Mouse (Mus musculus) NIH3T3 (cell line): ENCODE measurements at regions not wholly inside any gene's neighbourhood (a gene's known extent, or its start where the extent isn't known, plus 50 kb on each side); places are given as distances from the start of the nearest gene placed in this dataset.

ENCODE experiments used
- DNase-seq: peaks from one replicate; pipeline ENCODE4 v3.0.0-alpha.2; 2012; ENCODE audit warnings: low read depth

DNA sequence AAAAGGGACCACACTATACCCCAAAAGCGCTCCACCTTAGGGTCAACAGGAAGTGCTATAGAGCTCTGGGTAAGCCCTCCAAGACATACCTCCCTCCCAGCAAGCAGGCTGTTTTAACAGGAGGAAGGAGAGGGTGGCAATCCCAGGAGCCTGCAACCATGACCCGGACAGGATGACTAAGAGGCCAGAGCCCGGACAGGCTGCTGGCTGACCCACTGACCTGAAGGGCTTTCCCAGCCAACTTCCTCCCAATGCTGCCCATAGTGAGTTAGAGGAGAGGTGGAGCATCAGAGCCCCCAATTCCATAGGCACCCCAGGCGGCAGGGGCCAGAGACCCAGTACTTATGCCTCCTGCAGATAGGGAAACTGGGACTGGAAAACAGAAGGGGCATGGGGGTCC lies 136.3 kb downstream of the Utp6 start:
- no peak for DNase-seq

GRCm38 (mm10) chr11:79823631-79824310 lies 138.4 kb downstream of the Utp6 start:
- DNase-seq, result peak; percentile 44

- DNase-seq, result no peak
Measured at GRCm38 (mm10) chr11:79821986-79822385, 140.2 kb downstream of the Utp6 start.

DNA sequence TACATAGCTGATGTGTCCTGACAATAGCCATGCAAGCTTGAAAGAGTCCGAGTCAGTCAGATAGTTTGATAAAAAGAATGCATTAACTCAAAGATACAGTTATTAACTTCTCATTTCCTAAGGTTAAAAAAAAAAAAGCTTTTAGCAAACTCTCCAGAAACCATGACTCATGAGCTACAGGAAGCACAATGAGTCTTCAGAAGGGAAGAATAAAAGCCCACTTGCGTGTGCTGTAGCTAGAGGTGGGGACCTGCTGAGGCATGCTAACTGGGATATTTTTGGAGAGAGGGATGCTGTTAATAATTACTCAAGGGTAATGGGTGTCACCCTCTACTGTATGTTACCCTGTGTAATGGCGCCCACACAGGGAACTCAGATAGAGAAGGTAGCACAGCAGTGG lies 147.0 kb downstream of the Utp6 start:
- DNase-seq, result no peak

DNA sequence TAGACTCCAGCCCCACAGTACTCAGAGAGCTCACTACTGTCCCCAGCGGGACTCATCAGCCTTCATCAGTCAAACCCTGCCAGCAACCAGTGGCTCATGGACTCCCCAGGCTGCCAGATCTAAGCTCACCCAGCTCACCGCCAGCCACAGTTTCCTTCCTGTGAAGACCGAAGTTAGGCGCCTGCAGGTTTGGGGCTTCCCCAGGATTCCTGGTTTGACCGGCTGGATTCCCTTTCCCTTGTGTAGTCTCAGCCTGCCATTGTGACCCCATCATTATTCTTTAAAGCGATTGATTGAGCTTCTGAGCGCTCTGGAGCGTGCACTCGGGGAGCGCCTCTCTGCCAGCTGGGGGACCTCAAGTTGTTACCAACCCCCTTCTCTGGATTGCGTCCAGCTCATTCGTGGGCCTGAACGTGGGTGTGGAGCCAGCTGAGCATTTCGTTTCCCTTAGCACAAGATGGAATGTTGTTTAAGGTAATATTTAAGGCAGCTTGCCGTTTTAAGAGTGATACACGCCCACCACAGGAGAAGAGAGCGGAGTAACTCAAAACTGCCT lies 155.2 kb downstream of the Utp6 start:
- DNase-seq, result peak; percentile 46

- DNase-seq, result no peak
Measured at GRCm38 (mm10) chr11:79806417-79806816, 155.8 kb downstream of the Utp6 start.

DNA sequence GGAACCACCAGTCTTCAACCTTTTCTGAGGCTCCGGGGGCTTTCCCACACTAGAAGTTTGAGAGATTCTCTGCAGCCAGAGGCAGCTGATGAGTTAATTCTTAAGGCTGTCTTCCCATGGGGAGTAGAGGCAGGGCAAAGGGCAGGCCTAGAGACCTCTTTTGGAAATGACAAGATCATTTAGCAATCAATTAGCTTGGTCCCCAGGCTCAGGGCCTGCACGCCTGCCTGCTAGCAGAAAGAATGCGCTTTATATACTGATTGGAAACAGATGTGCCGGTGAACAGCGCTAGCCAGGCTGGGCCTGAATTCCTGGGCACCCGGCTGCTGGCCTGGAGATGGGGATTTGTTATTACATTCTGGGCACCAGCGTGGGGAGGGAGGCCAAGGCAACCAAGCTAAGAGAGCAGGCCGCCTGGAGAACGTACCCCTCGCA lies 156.2 kb downstream of the Utp6 start:
- DNase-seq, result peak; percentile 95

- DNase-seq, result no peak
Measured at GRCm38 (mm10) chr11:79803971-79804370, 158.2 kb downstream of the Utp6 start.

- peak; percentile 85 for DNase-seq
Measured at GRCm38 (mm10) chr11:79803006-79803405, 159.2 kb downstream of the Utp6 start.

DNA sequence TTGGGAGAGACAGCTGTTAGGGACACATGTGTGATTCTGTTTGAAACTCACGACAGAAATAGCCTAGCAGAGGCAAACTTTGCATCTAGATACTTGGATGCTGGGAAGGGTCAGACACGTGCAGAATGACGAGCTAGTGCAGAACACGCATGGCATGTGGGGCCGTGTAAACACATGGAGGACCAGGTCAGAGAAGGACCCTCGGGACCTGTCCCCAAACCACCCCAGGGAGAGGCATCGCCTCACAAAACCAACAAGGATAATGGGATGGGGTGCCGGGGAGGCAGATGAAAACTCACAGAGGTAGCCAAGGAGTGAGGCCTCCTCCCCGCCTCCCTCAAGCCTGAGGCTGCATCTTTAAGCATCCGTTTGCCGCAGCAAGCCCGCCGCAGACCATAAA lies 159.6 kb downstream of the Utp6 start:
- no peak for DNase-seq

DNA sequence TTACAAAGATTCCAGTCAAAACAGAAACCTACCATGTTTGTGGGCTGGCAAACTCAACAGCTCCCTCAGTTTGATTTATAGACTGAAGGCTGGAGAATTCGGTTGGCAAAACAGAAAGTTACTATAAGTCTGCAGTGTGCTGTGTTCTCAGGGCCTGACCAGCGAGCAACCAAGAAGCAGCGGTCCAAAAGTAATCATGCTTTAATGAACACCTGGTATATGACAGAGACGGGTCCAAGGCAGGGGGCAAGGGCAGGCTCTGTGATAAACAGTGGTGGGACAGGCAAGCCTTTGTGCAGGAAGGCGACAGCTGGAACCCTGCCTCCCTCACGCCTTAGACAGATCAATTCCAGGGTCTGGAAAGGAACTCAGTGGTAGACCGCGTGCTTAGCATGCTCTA lies 161.9 kb downstream of the Utp6 start:
- DNase-seq, result peak; percentile 70

DNA sequence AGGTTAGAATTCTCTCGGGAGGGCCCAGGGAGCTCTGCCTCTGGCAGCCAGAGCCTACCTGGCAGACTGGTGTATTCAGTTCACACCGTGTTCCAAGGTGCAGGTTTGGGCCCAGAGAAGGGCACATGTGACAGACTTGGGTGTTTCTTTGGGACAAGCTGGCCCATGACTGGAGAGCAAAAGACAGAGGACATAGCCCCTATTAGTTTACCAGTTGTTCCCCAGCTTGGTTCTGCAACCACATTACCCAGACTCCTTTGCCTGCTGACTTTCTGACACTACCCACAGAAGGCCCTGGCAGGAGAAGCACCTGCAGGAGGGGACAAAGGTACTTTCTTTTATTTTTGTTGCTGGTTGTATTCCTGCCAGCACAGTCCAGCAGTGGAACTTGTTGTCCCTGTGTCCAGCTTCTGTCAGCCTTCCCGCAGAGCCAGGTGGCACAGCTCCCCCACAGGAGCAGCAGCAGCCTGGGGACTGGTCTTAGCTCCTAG lies 173.9 kb downstream of the Utp6 start:
- no peak for DNase-seq

DNA sequence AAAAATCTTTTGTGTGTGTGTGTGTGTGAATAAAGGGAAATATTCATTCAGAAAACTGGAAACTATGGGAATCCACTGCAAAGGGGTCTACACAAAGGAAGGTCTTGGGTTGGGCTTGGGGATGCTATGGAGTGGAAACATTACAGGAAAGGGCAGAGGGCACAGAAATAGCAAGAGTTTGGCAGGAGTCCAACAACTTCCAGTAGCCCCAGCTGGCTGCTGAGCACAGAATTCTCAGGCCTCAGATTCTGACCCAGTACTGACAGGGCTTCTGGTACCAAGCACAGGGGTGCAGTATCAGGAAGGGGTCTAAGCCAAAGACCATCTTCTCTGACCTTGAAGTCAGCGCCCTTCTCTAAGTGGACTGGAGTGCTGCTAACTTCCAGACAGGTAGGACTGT lies 174.4 kb downstream of the Utp6 start:
- peak; percentile 67 for DNase-seq

GRCm38 (mm10) chr11:79784071-79784470 lies 178.1 kb downstream of the Utp6 start:
- DNase-seq, result no peak

- no peak for DNase-seq
Measured at GRCm38 (mm10) chr11:79781966-79782365, 180.2 kb downstream of the Utp6 start.

DNA sequence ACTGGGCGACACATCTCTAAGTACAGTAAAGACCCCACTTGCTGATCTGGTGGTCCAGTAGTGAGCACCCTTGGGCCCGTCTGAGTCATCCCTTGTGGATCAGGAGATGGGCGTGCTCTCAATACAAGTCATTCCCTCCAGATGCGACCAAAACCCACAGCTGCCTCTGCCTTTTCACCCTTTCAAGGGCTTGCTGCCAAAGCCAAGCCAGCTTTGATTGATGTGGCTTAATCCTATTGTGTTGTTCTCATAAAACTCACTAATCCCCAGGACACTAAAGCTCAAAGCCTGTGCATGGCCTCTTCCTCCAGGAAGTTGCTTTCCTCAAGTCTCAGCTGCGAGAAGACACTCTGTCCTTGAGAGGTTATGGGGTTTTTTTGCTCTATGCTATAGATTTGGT lies 182.4 kb downstream of the Utp6 start:
- DNase-seq, result peak; percentile 91

DNA sequence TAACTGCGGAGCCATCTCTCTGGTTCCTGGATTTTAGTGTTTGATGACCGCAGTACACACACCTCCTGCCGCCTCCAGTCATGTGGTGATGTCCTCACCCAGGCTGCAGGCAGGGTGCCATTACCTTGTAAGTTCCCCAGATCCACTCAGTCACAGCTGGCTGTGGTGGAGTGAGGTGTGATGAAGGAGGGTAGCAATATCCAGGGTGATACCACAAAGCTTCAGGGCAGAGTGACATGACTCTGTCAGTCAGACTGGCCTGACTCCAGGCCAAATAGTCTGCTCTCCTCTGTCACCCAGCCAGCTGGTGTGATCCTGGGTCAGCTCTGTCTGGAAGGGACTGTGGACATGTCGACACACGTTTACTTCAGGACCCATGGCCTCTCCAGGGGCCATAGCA lies 183.7 kb downstream of the Utp6 start:
- no peak for DNase-seq

GRCm38 (mm10) chr11:79777988-79778387 lies 184.2 kb downstream of the Utp6 start:
- no peak for DNase-seq

- no peak for DNase-seq
Measured at GRCm38 (mm10) chr11:79776577-79776976, 185.6 kb downstream of the Rab11fip4 start.

GRCm38 (mm10) chr11:79773755-79774154 lies 182.7 kb downstream of the Rab11fip4 start:
- peak; percentile 43 for DNase-seq

DNA sequence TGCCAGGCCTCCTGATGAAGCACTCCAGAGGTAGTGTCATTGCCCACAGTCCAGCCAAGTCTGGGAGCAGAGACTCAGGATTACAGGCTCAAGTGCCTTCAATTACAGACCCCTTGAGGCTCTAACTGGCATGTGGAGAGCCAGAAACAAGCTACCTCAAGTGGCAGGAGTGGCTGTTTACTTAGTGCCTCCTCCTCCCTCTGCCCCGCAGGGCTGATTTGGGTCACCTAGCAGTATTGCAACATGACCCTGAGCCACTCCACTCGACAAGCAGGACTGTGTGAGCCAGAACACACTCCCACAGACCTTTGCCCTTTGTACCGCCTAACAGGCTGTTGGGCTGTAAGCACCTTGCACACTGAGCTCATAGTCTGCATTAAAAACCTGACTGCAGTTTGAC lies 180.4 kb downstream of the Rab11fip4 start:
- DNase-seq, result no peak

- no peak for DNase-seq
Measured at GRCm38 (mm10) chr11:79767111-79767510, 176.1 kb downstream of the Rab11fip4 start.

DNA sequence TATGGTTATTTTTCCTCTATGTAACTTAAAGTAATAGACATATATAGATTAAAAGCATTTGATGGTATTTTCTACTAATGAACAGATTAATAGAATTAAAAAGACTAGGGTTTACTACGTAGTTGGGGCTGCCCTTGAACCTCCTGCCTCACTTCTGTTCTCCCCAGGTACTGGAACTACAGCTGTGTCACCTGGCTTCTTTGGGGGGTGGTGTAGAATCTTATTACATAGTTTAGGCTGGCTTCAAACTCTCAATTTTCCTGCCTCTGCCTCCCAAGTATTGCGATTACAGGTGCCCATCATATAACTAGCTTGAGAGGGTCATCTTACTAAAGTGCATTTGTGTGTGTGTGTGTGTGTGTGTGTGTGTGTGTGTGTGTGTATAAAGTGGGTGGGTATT lies 175.0 kb downstream of the Rab11fip4 start:
- no peak for DNase-seq

DNA sequence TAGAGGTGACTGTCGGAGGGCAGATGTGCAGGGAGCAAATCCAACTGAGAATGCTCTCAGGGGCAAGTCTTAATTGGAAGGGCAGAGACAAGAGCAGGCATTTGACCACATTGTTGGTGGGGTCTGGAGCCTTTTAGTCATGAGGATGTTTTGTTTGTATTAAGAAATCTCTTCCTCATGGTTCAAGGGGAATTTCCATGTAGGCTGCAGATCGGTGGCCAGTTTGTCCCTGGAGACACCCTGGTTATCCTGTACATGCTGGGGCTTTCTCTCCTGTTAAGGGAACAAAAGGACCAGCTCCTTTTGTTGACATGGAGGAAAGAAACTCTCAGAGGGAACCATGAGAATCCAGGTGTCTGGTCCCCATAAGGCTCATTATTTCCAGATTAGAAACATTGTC lies 174.4 kb downstream of the Rab11fip4 start:
- DNase-seq, result no peak
